Mouse (Mus musculus): ENCODE measurements around the gene Olfr1097. TPM values are rescaled to one million over a fixed set of nuclear protein-coding genes. Genes with fewer than 3 reads are reported as not detected.

Gene Olfr1097
- polyA plus RNA-seq (2015; fragmentation: Nextera tagmentation; extraction: Ambion mirVana), result not detected in 2 replicates

DNA sequence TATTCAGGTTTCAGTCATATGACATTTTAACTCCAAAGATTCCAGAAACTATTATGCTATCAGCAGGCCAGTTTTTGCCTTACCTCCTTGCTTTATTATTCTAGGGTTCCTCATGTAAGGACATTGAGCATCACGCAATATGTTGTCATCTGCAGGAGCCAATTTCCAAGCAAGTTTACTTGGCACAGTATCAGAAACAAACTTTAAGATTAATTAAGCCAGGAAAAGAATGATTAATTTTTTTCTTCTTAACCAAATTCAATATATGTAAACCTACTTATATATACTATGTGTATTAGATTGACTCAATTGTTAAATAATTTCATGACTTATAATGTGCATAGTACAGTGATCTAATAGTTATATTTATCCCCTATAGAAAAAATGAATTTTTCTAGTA, at the start of gene Olfr1097:
TSS of gene Olfr1097 (minus strand) at position 101 of the 400 bp plus-strand sequence.
- H3K4me1 ChIP-seq (replicated peaks), result no peaks in the 10 kb centered on the region
- WGBS, result 75% methylated on average over 1 of the region's 1 CpGs

GRCm38 (mm10) chr2:86926557-86926956, 34.5 kb upstream of the Olfr1097 start:
- H3K4me1 ChIP-seq (replicated peaks), result no peaks in the 10 kb centered on the region
- ATAC-seq (replicated peaks; ENCODE audit: insufficient number of reproducible peaks, insufficient read depth, low FRiP score, low read depth), result no peak

More for the DNA sequence above, at the start of gene Olfr1097:
- Histone ChIP-seq H3K36me3 (no peaks in the 10 kb centered on the region), H3K27ac (no peak within 1 kb of the TSS), H3K4me3 (no peak within 1 kb of the TSS), H3K9ac (no peak within 1 kb of the TSS), H3K4me2 (no peak within 1 kb of the TSS), H3K9me3 (replicated peaks) (no peaks in the 10 kb centered on the region), H3K27me3 (no peaks in the 10 kb centered on the region)
- no peak for ATAC-seq (replicated peaks; ENCODE audit: insufficient number of reproducible peaks, insufficient read depth, low FRiP score, low read depth)

GRCm38 (mm10) chr2:86924445-86924844, 32.4 kb upstream of the Olfr1097 start, which contains the start of gene Olfr1098:
TSS of gene Olfr1098 (minus strand) at chr2:86924545.
- no peak within 1 kb of the TSS for H3K4me2 ChIP-seq
- no peaks in the 10 kb centered on the region for H3K36me3 ChIP-seq
- 80% methylated on average over 1 of the region's 1 CpGs for WGBS
- no peaks in the 10 kb centered on the region for H3K4me1 ChIP-seq (replicated peaks)
- no peak within 1 kb of the TSS for H3K4me3 ChIP-seq
- H3K9me3 ChIP-seq (replicated peaks), result no peaks in the 10 kb centered on the region
- H3K9ac ChIP-seq, result no peak within 1 kb of the TSS
- H3K27ac ChIP-seq, result no peak within 1 kb of the TSS
- no peak for ATAC-seq (replicated peaks; ENCODE audit: insufficient number of reproducible peaks, insufficient read depth, low FRiP score, low read depth)
- H3K27me3 ChIP-seq, result no peaks in the 10 kb centered on the region

More at GRCm38 (mm10) chr2:86926557-86926956, 34.5 kb upstream of the Olfr1097 start:
- H3K9me3 ChIP-seq (replicated peaks), result no peaks in the 10 kb centered on the region
- no peak overlapping the region for H3K4me3 ChIP-seq
- H3K27ac ChIP-seq, result no peak overlapping the region
- no peaks in the 10 kb centered on the region for H3K27me3 ChIP-seq
- H3K36me3 ChIP-seq, result no peaks in the 10 kb centered on the region
- H3K4me2 ChIP-seq, result no peak overlapping the region
- no peak overlapping the region for H3K9ac ChIP-seq

DNA sequence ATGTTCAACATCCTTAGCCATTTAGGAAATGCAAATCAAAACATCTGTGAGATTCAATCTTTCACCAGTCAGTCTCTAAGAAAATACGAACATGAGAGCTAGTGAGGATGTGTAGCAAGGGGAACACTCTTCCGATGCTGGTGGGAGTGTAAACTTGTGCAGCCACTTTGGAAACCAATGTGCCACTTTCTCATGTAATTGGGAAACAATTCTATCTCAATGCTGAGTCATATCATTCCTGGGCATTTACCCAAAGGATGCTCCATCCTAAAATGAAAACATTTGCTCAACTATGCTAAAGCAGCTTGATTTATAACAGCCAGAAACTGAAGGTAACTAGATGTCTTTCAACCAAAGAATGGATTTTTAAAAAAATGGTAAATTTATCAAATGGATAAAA, 13.6 kb upstream of the Olfr1097 start:
- Histone ChIP-seq H3K9me3 (replicated peaks) (no peaks in the 10 kb centered on the region), H3K27ac (no peak overlapping the region), H3K4me2 (no peak overlapping the region), H3K9ac (no peak overlapping the region), H3K4me1 (replicated peaks) (no peaks in the 10 kb centered on the region), H3K27me3 (no peaks in the 10 kb centered on the region), H3K4me3 (no peak overlapping the region), H3K36me3 (no peaks in the 10 kb centered on the region)
- WGBS, result 76% methylated on average over 2 of the region's 2 CpGs
- no peak for ATAC-seq (replicated peaks; ENCODE audit: insufficient number of reproducible peaks, insufficient read depth, low FRiP score, low read depth)

DNA sequence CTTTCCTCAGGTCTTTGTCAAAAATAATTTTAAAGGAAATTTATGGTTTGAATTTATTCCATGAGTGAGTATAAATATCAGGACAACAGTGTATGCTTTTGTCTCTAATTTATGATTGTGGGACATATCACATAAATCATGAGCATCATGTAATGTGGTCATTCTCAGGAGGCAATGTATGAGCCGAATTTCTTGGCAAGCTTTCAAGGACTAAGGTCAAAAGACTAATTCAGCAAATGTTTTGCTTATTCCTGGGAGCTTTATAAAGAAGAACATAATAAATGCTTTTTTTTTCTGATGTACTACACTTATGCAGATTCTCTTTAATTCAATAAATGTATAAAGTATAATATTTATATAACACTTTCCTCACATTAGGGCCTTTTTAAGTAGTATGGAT, 17.3 kb downstream of the Olfr1097 start, which contains the start of gene Gm13723:
TSS of gene Gm13723 (minus strand) at position 101 of the 400 bp plus-strand sequence.
- H3K4me2 ChIP-seq, result no peak within 1 kb of the TSS
- no peak for ATAC-seq (replicated peaks; ENCODE audit: insufficient number of reproducible peaks, insufficient read depth, low FRiP score, low read depth)
- no peak within 1 kb of the TSS for H3K4me3 ChIP-seq
- H3K27ac ChIP-seq, result no peak within 1 kb of the TSS
- 54% methylated on average over 1 of the region's 1 CpGs for WGBS
- no peaks in the 10 kb centered on the region for H3K9me3 ChIP-seq (replicated peaks)
- H3K4me1 ChIP-seq (replicated peaks), result no peaks in the 10 kb centered on the region
- H3K9ac ChIP-seq, result no peak within 1 kb of the TSS
- no peaks in the 10 kb centered on the region for H3K36me3 ChIP-seq
- no peaks in the 10 kb centered on the region for H3K27me3 ChIP-seq

GRCm38 (mm10) chr2:86851596-86851995, 40.4 kb downstream of the Olfr1097 start, which contains the start of gene Olfr1095:
TSS of gene Olfr1095 (minus strand) at chr2:86851696.
- Histone ChIP-seq H3K9ac (no peak within 1 kb of the TSS), H3K4me2 (no peak within 1 kb of the TSS), H3K36me3 (no peaks in the 10 kb centered on the region), H3K27ac (no peak within 1 kb of the TSS), H3K4me1 (replicated peaks) (no peaks in the 10 kb centered on the region), H3K27me3 (no peaks in the 10 kb centered on the region), H3K4me3 (no peak within 1 kb of the TSS), H3K9me3 (replicated peaks) (no peaks in the 10 kb centered on the region)
- ATAC-seq (replicated peaks; ENCODE audit: insufficient number of reproducible peaks, insufficient read depth, low FRiP score, low read depth), result no peak
- WGBS, result 84% methylated on average over 3 of the region's 3 CpGs

Other genes starting within 250 kb of the Olfr1097 start
- not detected in 2 replicates for gene Olfr1085, start 230.2 kb downstream of the Olfr1097 start, polyA plus RNA-seq (2015; fragmentation: Nextera tagmentation; extraction: Ambion mirVana)
- not detected in 2 replicates for gene Olfr1086, start 212.1 kb downstream of the Olfr1097 start, polyA plus RNA-seq (2015; fragmentation: Nextera tagmentation; extraction: Ambion mirVana)
- not detected in 2 replicates for gene Olfr1087, start 193.8 kb downstream of the Olfr1097 start, polyA plus RNA-seq (2015; fragmentation: Nextera tagmentation; extraction: Ambion mirVana)
- gene Olfr1089, start 158.5 kb downstream of the Olfr1097 start, polyA plus RNA-seq (2015; fragmentation: Nextera tagmentation; extraction: Ambion mirVana), result not detected in 2 replicates
- not detected in 2 replicates for gene Olfr1090, start 133.2 kb downstream of the Olfr1097 start, polyA plus RNA-seq (2015; fragmentation: Nextera tagmentation; extraction: Ambion mirVana)
- gene Olfr1093, start 109.7 kb downstream of the Olfr1097 start, polyA plus RNA-seq (2015; fragmentation: Nextera tagmentation; extraction: Ambion mirVana), result not detected in 2 replicates
- not detected in 2 replicates for gene Olfr141, start 82.2 kb downstream of the Olfr1097 start, polyA plus RNA-seq (2015; fragmentation: Nextera tagmentation; extraction: Ambion mirVana)
- gene Olfr1094, start 67.6 kb downstream of the Olfr1097 start, polyA plus RNA-seq (2015; fragmentation: Nextera tagmentation; extraction: Ambion mirVana), result not detected in 2 replicates
- gene Olfr1095, start 40.5 kb downstream of the Olfr1097 start, polyA plus RNA-seq (2015; fragmentation: Nextera tagmentation; extraction: Ambion mirVana), result not detected in 2 replicates
- gene Gm13723, start 17.4 kb downstream of the Olfr1097 start, polyA plus RNA-seq (2015; fragmentation: Nextera tagmentation; extraction: Ambion mirVana), result not detected in 2 replicates
- gene Olfr1098, start 32.3 kb upstream of the Olfr1097 start, polyA plus RNA-seq (2015; fragmentation: Nextera tagmentation; extraction: Ambion mirVana), result not detected in 2 replicates
- not detected in 2 replicates for gene Olfr1099, start 68.5 kb upstream of the Olfr1097 start, polyA plus RNA-seq (2015; fragmentation: Nextera tagmentation; extraction: Ambion mirVana)
- not detected in 2 replicates for gene Olfr1100, start 87.7 kb upstream of the Olfr1097 start, polyA plus RNA-seq (2015; fragmentation: Nextera tagmentation; extraction: Ambion mirVana)
- gene Olfr1101, start 99.0 kb upstream of the Olfr1097 start, polyA plus RNA-seq (2015; fragmentation: Nextera tagmentation; extraction: Ambion mirVana), result not detected in 2 replicates
- gene Olfr1102, start 106.2 kb upstream of the Olfr1097 start, polyA plus RNA-seq (2015; fragmentation: Nextera tagmentation; extraction: Ambion mirVana), result not detected in 2 replicates
- gene Olfr1104, start 134.9 kb upstream of the Olfr1097 start, polyA plus RNA-seq (2015; fragmentation: Nextera tagmentation; extraction: Ambion mirVana), result not detected in 2 replicates
- not detected in 2 replicates for gene Olfr1105, start 144.3 kb upstream of the Olfr1097 start, polyA plus RNA-seq (2015; fragmentation: Nextera tagmentation; extraction: Ambion mirVana)
- not detected in 2 replicates for gene Olfr1106, start 160.1 kb upstream of the Olfr1097 start, polyA plus RNA-seq (2015; fragmentation: Nextera tagmentation; extraction: Ambion mirVana)
- gene Olfr1107, start 183.6 kb upstream of the Olfr1097 start, polyA plus RNA-seq (2015; fragmentation: Nextera tagmentation; extraction: Ambion mirVana), result not detected in 2 replicates
- not detected in 2 replicates for gene Olfr1109, start 203.8 kb upstream of the Olfr1097 start, polyA plus RNA-seq (2015; fragmentation: Nextera tagmentation; extraction: Ambion mirVana)
- gene Olfr259, start 222.4 kb upstream of the Olfr1097 start, polyA plus RNA-seq (2015; fragmentation: Nextera tagmentation; extraction: Ambion mirVana), result not detected in 2 replicates
- not detected in 2 replicates for gene Olfr1110, start 248.1 kb upstream of the Olfr1097 start, polyA plus RNA-seq (2015; fragmentation: Nextera tagmentation; extraction: Ambion mirVana)

All from heart, embryonic 15.5 days (tissue).